Mouse (Mus musculus) ovary, postnatal 10 days (tissue): ENCODE results near the gene Hhipl1.

Experiments
- DNase-seq: peaks from one replicate; pipeline ENCODE4 v3.0.0; 2022; ENCODE audit warnings: low spot score

Gene Hhipl1

GRCm38 (mm10) chr12:108278221-108278918 lies 27.7 kb upstream of the Hhipl1 start:
- no peak for DNase-seq

GRCm38 (mm10) chr12:108284455-108285224 lies 21.4 kb upstream of the Hhipl1 start:
- DNase-seq = no peak

- DNase-seq = no peak
These were observed 20.7 kb upstream of the Hhipl1 start for GRCm38 (mm10) chr12:108285225-108286011.

- no peak for DNase-seq
These were observed 19.7 kb upstream of the Hhipl1 start for GRCm38 (mm10) chr12:108286381-108286780.

GRCm38 (mm10) chr12:108287011-108287410 lies 19.1 kb upstream of the Hhipl1 start:
- no peak for DNase-seq

GRCm38 (mm10) chr12:108288127-108288880 lies 17.8 kb upstream of the Hhipl1 start:
- DNase-seq = no peak

GRCm38 (mm10) chr12:108292419-108292818 lies 13.7 kb upstream of the Hhipl1 start:
- DNase-seq = no peak

GRCm38 (mm10) chr12:108292957-108293356 lies 13.1 kb upstream of the Hhipl1 start:
- DNase-seq = no peak

- DNase-seq = no peak
These were observed 11.4 kb upstream of the Hhipl1 start for GRCm38 (mm10) chr12:108294620-108295019.

GRCm38 (mm10) chr12:108297033-108297432 lies 9.0 kb upstream of the Hhipl1 start:
- DNase-seq = no peak

- DNase-seq = no peak
These were observed 5.1 kb upstream of the Hhipl1 start for GRCm38 (mm10) chr12:108301006-108301405.

GRCm38 (mm10) chr12:108303778-108304365 lies 2.2 kb upstream of the Hhipl1 start:
- no peak for DNase-seq

- no peak for DNase-seq
These were observed 898 bp upstream of the Hhipl1 start for GRCm38 (mm10) chr12:108305172-108305571.

GRCm38 (mm10) chr12:108307553-108307952 lies 1.5 kb downstream of the Hhipl1 start:
- no peak for DNase-seq

- DNase-seq = no peak
These were observed 2.3 kb downstream of the Hhipl1 start for GRCm38 (mm10) chr12:108308363-108308856.

- no peak for DNase-seq
These were observed 3.2 kb downstream of the Hhipl1 start for GRCm38 (mm10) chr12:108309116-108309794.

- DNase-seq = no peak
These were observed 4.0 kb downstream of the Hhipl1 start for GRCm38 (mm10) chr12:108310041-108310440.

GRCm38 (mm10) chr12:108310456-108311027 lies 4.5 kb downstream of the Hhipl1 start:
- DNase-seq = no peak

- DNase-seq = no peak
These were observed 5.7 kb downstream of the Hhipl1 start for GRCm38 (mm10) chr12:108311741-108312290.

GRCm38 (mm10) chr12:108312432-108312851 lies 6.4 kb downstream of the Hhipl1 start:
- no peak for DNase-seq
